8 mouse cellular contexts compared by ENCODE assay signal in the genomic region with DNA sequence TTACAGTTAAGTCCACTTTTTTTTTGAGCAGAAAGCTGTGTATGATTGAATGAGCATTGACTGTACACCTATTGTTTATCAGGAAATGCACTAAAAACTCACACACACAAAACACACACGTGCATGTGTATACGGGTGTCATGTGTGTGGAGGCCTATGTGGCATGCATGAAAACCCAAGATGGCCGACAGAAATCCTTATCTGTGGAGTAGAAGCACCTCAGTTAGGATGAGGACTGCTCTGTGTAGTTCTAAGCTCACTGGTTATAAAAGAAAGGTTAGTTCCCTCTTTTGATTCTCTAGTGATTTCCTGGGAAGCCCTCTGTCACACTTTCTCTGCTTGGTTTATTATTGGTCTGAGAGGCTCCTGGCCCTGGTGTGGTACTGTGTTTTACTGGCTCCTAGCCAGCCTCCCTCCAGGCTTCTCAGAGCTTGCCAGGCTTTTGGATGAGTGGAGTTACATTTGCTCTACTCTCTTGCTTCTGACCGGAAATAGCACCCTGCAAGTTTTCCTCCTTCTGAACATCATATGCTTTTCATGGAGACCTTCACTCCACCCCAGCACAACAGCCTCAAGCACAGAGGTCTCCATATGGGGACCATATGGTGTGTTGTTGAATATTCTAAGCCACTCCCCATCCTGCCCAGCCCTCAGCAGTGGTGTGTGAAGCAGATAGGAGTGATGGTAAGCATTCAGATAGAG. TPM values are rescaled to one million over a fixed set of nuclear protein-coding genes. Genes with fewer than 3 reads are reported as not detected.
DNase-seq lines count a peak whose midpoint lies in the region; ATAC-seq lines count a peak whose summit lies in the region.
"Had no signal": no experiment of that assay in that cellular context is flagged by ENCODE, and none has a peak within 500 bp of the region (broad histone marks: within the 10 kb centered on the region; RNA-seq: fewer than 3 reads in every experiment).

No protein-coding gene starts in this region.

- 83% methylated on average over 4 of the region's 4 CpGs for WGBS in midbrain, embryonic 14.5 days
- 82% methylated on average over 4 of the region's 4 CpGs for WGBS in midbrain, embryonic 16.5 days
- 71% methylated on average over 4 of the region's 4 CpGs for whole genome bisulfite sequencing in hindbrain, embryonic 15.5 days
- WGBS in stomach, embryonic 16.5 days: 68% methylated on average over 4 of the region's 4 CpGs

- H3K27me3 ChIP-seq in midbrain, embryonic 14.5 days (ENCODE audit: control insufficient read depth, insufficient read depth, low read length): no peaks in the 10 kb centered on the region
- H3K27me3 ChIP-seq in midbrain, embryonic 16.5 days (ENCODE audit: control insufficient read depth, insufficient read depth, low read depth, low read length): no peaks in the 10 kb centered on the region
- no peaks in the 10 kb centered on the region for H3K27me3 ChIP-seq in hindbrain, embryonic 15.5 days
- no peaks in the 10 kb centered on the region for H3K27me3 ChIP-seq in stomach, embryonic 16.5 days (ENCODE audit: control insufficient read depth, insufficient read depth, low read length)

- H3K4me3 ChIP-seq in midbrain, embryonic 14.5 days (replicated peaks; ENCODE audit: low read depth, low read length): no peak overlapping the region
- no peak overlapping the region for H3K4me3 ChIP-seq in midbrain, embryonic 16.5 days (ENCODE audit: low read depth, low read length)
- no peak overlapping the region for H3K4me3 ChIP-seq in hindbrain, embryonic 15.5 days
- no peak overlapping the region for H3K4me3 ChIP-seq in stomach, embryonic 16.5 days (replicated peaks; ENCODE audit: low read length)

- peak; percentile 45 for DNase-seq in midbrain, embryonic 14.5 days
- peak; percentile 75 for DNase-seq in embryo, embryonic 10.5 days (ENCODE audit: low spot score)
- DNase-seq in adrenal gland, adult 2 months: no peak
- no peak for DNase-seq in testis, postnatal 10 days (ENCODE audit: low spot score)
- DNase-seq: heart, adult 18-20 months had no signal

- peak; percentile 64; the same call in 1 of the 2 replicates for ATAC-seq in midbrain, embryonic 14.5 days (ENCODE audit: low FRiP score, low TSS enrichment)
- ATAC-seq in midbrain, embryonic 16.5 days: no peak; the same call in 1 of the 2 replicates
- ATAC-seq in hindbrain, embryonic 15.5 days (ENCODE audit: low FRiP score, low read depth): peak; percentile 84
- peak; percentile 78; the same call in 1 of the 2 replicates for ATAC-seq in stomach, embryonic 16.5 days (ENCODE audit: insufficient read depth, low FRiP score)

- H3K9ac ChIP-seq in midbrain, embryonic 14.5 days (replicated peaks; ENCODE audit: low read length): no peak overlapping the region
- H3K9ac ChIP-seq in midbrain, embryonic 16.5 days (ENCODE audit: low read depth, low read length): no peak overlapping the region
- H3K9ac ChIP-seq in hindbrain, embryonic 15.5 days: no peak overlapping the region
- no peak overlapping the region for H3K9ac ChIP-seq in stomach, embryonic 16.5 days (ENCODE audit: low read length)

- H3K27ac ChIP-seq in midbrain, embryonic 14.5 days (replicated peaks; ENCODE audit: low read depth, low read length): no peak overlapping the region
- no peak overlapping the region for H3K27ac ChIP-seq in midbrain, embryonic 16.5 days (ENCODE audit: low read length)
- H3K27ac ChIP-seq in hindbrain, embryonic 15.5 days (replicated peaks): peak overlapping the region; percentile 58; the same call in 1 of the 2 replicates
- H3K27ac ChIP-seq in stomach, embryonic 16.5 days (ENCODE audit: low read length): no peak overlapping the region

- H3K36me3 ChIP-seq in midbrain, embryonic 14.5 days (ENCODE audit: control insufficient read depth, insufficient read depth, low read length): no peaks in the 10 kb centered on the region
- H3K36me3 ChIP-seq in midbrain, embryonic 16.5 days (ENCODE audit: control insufficient read depth, insufficient read depth, low read length): no peaks in the 10 kb centered on the region
- no peaks in the 10 kb centered on the region for H3K36me3 ChIP-seq in hindbrain, embryonic 15.5 days
- H3K36me3 ChIP-seq in stomach, embryonic 16.5 days (ENCODE audit: control insufficient read depth, insufficient read depth, low read length): no peaks in the 10 kb centered on the region

- H3K4me1 ChIP-seq in midbrain, embryonic 14.5 days (ENCODE audit: control insufficient read depth, insufficient read depth, low read length): no peaks in the 10 kb centered on the region
- H3K4me1 ChIP-seq in midbrain, embryonic 16.5 days (ENCODE audit: control insufficient read depth, insufficient read depth, low read length): 0 out of 2 replicates have a peak, but pooled peaks cover 2% of the 10 kb centered on the region
- H3K4me1 ChIP-seq in hindbrain, embryonic 15.5 days (replicated peaks): 0 out of 2 replicates have a peak, but pooled peaks cover 4% of the 10 kb centered on the region
- H3K4me1 ChIP-seq in stomach, embryonic 16.5 days (ENCODE audit: control insufficient read depth, insufficient read depth, low read length): no peaks in the 10 kb centered on the region

- no peak overlapping the region for H3K4me2 ChIP-seq in midbrain, embryonic 14.5 days (ENCODE audit: low read length)
- no peak overlapping the region for H3K4me2 ChIP-seq in midbrain, embryonic 16.5 days (ENCODE audit: low read length)
- no peak overlapping the region for H3K4me2 ChIP-seq in hindbrain, embryonic 15.5 days
- no peak overlapping the region for H3K4me2 ChIP-seq in stomach, embryonic 16.5 days (ENCODE audit: low read depth, low read length)

- no peaks in the 10 kb centered on the region for H3K9me3 ChIP-seq in midbrain, embryonic 14.5 days (ENCODE audit: control insufficient read depth, low read length)
- no peaks in the 10 kb centered on the region for H3K9me3 ChIP-seq in midbrain, embryonic 16.5 days (replicated peaks; ENCODE audit: control insufficient read depth, low read length, poor library complexity, severe bottlenecking)
- no peaks in the 10 kb centered on the region for H3K9me3 ChIP-seq in hindbrain, embryonic 15.5 days
- no peaks in the 10 kb centered on the region for H3K9me3 ChIP-seq in stomach, embryonic 16.5 days (replicated peaks; ENCODE audit: control insufficient read depth, low read length)

RNA-seq across cellular contexts. Expression of gene Col9a1, which starts 48.6 kb away (rescaled TPM):
- 0.50 and 0.86 TPM in 2 replicates for polyA plus RNA-seq in midbrain, embryonic 14.5 days (2014; fragmentation: Nextera tagmentation; extraction: Ambion mirVana)
- polyA plus RNA-seq in midbrain, embryonic 16.5 days (2015; fragmentation: Nextera tagmentation; extraction: Ambion mirVana): 1.7 and 1.8 TPM in 2 replicates
- 2.3 and 3.0 TPM in 2 replicates for polyA plus RNA-seq in hindbrain, embryonic 15.5 days (2015; fragmentation: Nextera tagmentation; extraction: Ambion mirVana)
- polyA plus RNA-seq in stomach, embryonic 16.5 days (2015; fragmentation: Nextera tagmentation; extraction: Ambion mirVana): 1.6 and 2.0 TPM in 2 replicates
- total RNA-seq in adrenal gland, adult 2 months (2021): not detected
- polyA plus RNA-seq in adrenal gland, adult 2 months (2012; rRNA removed): not detected in 2 replicates

Comparison
In these comparisons a context has a peak if more than half of its experiments do, and no peak if none do; other contexts are left out.
1. DNase-seq: peak in midbrain, embryonic 14.5 days (single experiment) and embryo, embryonic 10.5 days (single experiment); none in adrenal gland, adult 2 months (single experiment) and testis, postnatal 10 days (single experiment).